23 mouse cellular contexts compared by ENCODE assay signal in the genomic region with DNA sequence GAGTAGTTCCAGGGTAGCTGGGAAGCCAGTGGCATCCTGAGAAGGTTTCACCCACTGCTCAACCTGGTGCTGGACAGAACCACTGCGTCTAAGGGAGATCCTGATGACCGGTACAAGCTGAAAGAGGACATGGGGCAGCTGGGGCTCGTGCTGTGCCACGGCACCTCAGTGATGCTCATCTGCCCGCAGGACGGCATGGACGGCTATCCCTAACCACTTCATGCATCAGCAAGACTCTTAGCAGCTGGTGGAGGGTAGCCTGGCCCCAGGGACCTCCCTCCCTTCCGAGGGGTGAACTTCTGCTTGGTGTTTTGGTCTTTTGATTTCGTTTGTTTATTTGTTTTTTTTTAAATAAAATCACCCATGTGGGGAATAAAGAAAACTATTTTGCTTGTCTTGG. TPM values are rescaled to one million over a fixed set of nuclear protein-coding genes. Genes with fewer than 3 reads are reported as not detected.
"Had no signal": no experiment of that assay in that cellular context is flagged by ENCODE, and none has a peak within 500 bp of the region (broad histone marks: within the 10 kb centered on the region; RNA-seq: fewer than 3 reads in every experiment).

No protein-coding gene starts in this region.

- H3K9ac ChIP-seq: hindbrain, embryonic 12.5 days; hindbrain, embryonic 14.5 days; intestine, embryonic 15.5 days; limb, embryonic 13.5 days; limb, embryonic 15.5 days had no signal

- DNase-seq: gastrocnemius, adult 2 months; gastrocnemius, postnatal 10 days; gastrocnemius, postnatal 25 days; heart, adult 2 months; heart, postnatal 10 days; heart, postnatal 4 days; kidney, adult 18-20 months; kidney, adult 8-10 months; kidney, postnatal 25 days; left cerebral cortex, postnatal 4 days had no signal

- H3K4me3 ChIP-seq: gastrocnemius, adult 2 months; heart, adult 2 months; hindbrain, embryonic 10.5 days; hindbrain, embryonic 12.5 days; intestine, embryonic 15.5 days; layer of hippocampus, adult 2 months; left cerebral cortex, adult 2 months; limb, embryonic 13.5 days; limb, embryonic 15.5 days had no signal

- H3K27ac ChIP-seq: gastrocnemius, adult 2 months; heart, adult 2 months; hindbrain, embryonic 10.5 days; hindbrain, embryonic 12.5 days; hindbrain, embryonic 14.5 days; intestine, embryonic 15.5 days; layer of hippocampus, adult 2 months; left cerebral cortex, adult 2 months; limb, embryonic 13.5 days; limb, embryonic 15.5 days had no signal

- ATAC-seq: hindbrain, embryonic 16.5 days; inflammation-experienced regulatory T-cells, adult 6 months; intestine, embryonic 15.5 days; intestine, postnatal 0 days had no signal

- H3K9me3 ChIP-seq: intestine, embryonic 15.5 days; limb, embryonic 15.5 days had no signal

- H3K4me1 ChIP-seq: hindbrain, embryonic 12.5 days had no signal

- H3K36me3 ChIP-seq: hindbrain, embryonic 10.5 days; hindbrain, embryonic 12.5 days; intestine, embryonic 15.5 days; limb, embryonic 13.5 days; limb, embryonic 15.5 days had no signal

- H3K4me2 ChIP-seq: heart, embryonic 11.5 days; hindbrain, embryonic 12.5 days; hindbrain, embryonic 14.5 days; intestine, embryonic 15.5 days; limb, embryonic 13.5 days; limb, embryonic 15.5 days had no signal

- H3K27me3 ChIP-seq: hindbrain, embryonic 12.5 days; intestine, embryonic 15.5 days; limb, embryonic 13.5 days; limb, embryonic 15.5 days had no signal

RNA-seq across cellular contexts. Expression of a gene that starts 11.3 kb away (rescaled TPM):
- total RNA-seq: granulocyte monocyte progenitor cell, adult 5-6 weeks had no signal
